Mouse (Mus musculus) neural tube, embryonic 10.5 days (tissue): ENCODE data around the gene Atp8a2.
"Not testable (repeated sequence)": the region's sequence is repeated elsewhere in the genome, so short reads cannot be mapped to it uniquely, and the experiment has no call there.

ENCODE experiments used
- DNase-seq: peaks from one replicate; pipeline ENCODE4 v3.0.0-alpha.2; 2017; ENCODE audit warnings: low spot score; ENCODE audit errors: extremely low spot score

Gene Atp8a2

DNA sequence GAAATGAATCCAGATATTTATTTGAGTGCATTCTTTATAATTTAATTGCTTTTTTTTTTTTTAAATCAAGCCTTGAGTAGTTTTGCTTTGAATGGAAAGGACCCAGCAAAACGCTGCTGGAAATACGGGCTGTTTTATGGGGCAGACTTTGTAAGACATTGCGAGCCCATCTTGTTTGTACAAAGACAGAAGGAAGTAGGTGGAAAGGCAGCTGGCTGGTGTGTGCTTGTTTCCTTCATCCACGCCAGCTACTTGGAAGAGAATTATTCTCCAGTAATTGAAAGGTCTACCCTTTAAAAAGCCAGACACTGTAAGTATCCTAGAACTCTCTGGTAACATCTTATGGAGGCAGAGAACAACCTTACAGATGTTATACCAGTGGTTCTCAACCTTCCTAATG is 476.6 kb downstream of the Atp8a2 start:
- DNase-seq, result no peak

GRCm38 (mm10) chr14:59716443-59717085 is 480.4 kb downstream of the Atp8a2 start:
- DNase-seq, result not testable (repeated sequence)

DNA sequence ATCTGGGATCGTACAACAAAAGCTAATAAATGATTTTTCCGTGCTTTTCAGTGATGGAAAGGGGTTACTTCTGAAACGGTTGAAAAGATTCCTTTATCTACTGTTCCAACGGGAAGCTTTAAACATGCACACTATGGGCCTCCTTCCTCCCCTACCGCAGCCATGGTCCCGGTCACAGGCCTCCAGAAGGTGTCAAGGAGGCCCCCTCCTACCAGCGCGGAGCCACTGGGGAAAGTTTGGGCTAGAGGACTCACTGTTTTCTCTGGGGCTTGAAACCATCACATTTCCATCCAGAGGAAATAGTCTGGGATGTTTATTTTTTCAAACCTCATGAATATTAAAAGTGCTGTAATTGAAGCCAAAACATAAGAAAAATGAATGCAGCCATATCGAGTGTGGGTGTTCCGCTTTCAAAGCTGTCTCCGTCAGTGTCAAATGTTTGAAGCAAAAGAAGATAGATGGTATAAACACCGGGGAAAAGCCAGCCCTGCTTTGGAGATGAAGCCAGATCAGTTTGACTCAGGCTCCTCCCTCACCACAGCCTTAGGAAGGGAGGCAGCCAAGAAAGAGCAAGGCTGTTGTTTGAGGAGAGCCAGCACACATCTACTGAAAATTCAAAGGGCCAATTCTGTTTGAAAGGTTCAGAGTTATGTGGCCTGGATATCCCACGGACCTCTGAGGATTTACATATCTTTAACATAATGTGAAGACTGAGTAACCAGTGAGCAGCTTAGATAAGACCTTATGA is 481.1 kb downstream of the Atp8a2 start:
- DNase-seq, result no peak

- no peak for DNase-seq
Measured at GRCm38 (mm10) chr14:59709505-59710335, 487.3 kb downstream of the Atp8a2 start.

DNA sequence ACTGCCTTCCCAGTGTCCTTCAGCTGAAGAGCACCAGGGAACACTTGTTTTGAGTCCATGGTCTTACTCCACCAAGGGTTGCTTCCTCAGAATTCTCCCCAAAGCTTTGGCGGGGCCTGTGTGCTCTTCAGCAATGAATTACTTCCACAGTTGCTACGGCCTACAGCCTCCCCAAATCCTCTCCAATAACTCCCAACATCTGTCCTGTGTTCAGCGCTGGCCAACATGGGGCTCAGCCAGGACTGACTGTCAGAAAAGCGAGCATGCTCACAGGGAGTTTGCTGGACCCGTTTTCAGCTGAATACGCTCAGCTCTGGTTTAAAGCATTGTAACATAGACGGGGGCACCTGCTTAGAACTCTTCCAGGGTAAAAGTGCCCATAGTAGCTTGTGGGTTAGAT is 489.0 kb downstream of the Atp8a2 start:
- DNase-seq, result no peak

DNA sequence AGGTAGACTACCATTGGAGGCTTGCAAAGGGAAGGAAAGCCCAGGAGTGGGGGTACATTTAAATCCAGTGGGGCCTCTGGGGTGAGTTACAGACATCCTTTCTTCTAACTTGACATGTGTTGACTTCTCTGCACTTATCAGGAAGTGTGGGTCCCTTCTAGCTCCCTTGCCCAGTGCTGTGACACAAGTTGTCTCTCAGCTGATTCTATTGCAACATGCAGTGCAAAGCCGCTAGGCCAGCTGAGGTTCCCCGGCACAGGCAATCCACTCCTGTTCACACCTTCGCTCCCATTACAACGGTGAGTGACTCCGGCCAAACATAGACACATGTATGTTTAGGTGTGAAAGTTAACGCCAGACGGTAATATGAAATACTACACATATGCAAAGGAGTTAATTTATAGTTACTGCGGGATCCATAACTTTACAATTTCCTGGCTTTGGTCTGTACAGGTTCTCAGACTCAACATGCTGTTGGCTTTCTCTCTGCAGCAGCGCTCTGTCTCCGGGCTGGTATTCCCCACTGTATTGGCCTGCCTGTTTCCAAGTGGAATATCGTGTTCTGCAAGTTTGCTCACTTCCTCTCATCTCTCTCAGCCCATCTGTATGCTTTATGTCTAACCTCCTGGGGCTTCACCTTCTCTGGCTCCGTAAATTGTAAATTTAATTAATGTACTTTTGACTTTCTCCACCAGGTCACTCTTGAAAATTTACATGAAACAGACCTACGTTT is 491.5 kb downstream of the Atp8a2 start:
- no peak for DNase-seq

- DNase-seq, result no peak
Measured at GRCm38 (mm10) chr14:59701492-59701891, 495.5 kb downstream of the Atp8a2 start.

- DNase-seq, result no peak
Measured at GRCm38 (mm10) chr14:59695160-59695559, 501.8 kb downstream of the Atp8a2 start.

DNA sequence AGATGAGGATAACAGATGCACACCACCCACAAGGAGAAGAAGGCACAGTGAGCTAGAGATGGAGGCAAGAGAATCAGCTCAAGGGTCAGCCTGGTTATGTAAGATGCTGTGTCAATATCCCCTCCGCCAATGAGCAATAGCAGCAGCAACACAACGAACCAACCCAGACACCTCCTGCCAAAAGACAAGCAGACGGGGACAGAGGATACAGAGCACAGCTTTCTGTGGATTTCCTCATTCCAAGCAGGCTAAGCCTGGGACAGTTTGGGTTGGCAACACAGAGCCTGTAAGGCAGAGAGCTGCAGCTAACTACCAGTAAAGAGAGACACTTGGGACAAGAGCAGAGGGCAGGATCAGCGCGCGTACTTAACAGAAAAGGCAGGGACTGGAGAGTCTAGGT is 504.8 kb downstream of the Atp8a2 start:
- DNase-seq, result no peak

DNA sequence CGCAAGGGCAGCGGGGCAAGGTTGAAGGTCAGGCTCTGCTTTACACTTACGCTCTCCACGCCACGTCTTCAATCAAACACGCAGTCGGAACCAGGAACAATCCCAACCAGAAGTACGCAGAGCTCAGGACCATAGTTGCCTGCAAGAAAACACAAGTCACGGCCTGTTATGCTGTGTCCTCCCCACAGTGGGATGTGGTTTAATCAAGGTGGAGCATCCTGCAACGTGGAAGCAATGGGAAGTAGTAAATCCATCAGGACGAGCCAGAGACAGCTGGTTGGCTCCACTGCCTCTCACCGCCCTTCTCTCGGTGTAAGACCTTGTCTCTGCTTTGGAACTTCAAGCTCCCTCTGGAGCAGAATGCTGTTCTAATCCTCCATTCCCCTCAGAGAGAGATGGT is 505.6 kb downstream of the Atp8a2 start:
- no peak for DNase-seq

GRCm38 (mm10) chr14:59690954-59691353 is 506.0 kb downstream of the Atp8a2 start:
- DNase-seq, result no peak

- DNase-seq, result no peak
Measured at GRCm38 (mm10) chr14:59689596-59689995, 507.4 kb downstream of the Atp8a2 start.

GRCm38 (mm10) chr14:59686229-59686628 is 510.8 kb downstream of the Atp8a2 start:
- no peak for DNase-seq

GRCm38 (mm10) chr14:59685343-59685742 is 511.6 kb downstream of the Atp8a2 start:
- no peak for DNase-seq

DNA sequence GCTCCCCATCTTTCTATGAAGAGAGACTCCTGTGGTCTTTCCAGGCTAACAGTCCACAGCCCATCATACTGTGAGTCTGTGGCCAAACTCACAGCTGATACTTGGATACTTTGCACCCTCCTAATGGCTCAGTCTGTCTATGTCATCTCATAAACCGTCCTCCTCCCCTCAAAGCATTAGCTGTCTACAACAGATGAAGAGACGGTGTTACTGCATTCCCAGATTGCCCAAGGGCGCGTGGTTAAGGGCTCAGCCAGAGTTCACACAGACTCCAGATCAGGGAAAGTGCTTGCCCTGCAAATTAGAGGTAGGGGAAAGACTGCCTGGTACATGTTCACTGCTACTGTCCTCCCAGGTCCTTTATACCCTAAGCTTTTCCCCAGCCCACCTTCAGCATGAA is 515.1 kb downstream of the Atp8a2 start:
- no peak for DNase-seq

DNA sequence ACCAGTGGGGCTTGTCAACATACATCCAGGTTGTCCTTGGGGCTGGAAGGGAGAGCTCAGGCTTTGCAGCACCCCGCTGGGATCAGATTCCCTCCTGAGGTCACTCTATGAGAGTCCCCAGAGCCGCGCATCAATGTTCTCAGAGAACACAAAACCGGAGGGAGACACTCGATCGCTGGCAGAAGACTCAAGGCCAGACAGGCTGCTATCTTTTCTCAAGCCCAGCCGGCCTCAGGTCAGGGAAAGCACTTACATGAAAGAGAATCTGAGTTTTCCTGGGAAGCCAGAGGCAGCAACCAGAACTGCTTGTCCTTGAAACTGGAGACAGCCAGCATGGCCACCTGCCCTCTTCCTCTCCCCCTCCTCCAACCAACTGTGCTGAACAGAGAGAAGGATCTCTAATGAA is 519.4 kb downstream of the Atp8a2 start:
- no peak for DNase-seq

GRCm38 (mm10) chr14:59675330-59675729 is 521.6 kb downstream of the Atp8a2 start:
- no peak for DNase-seq

DNA sequence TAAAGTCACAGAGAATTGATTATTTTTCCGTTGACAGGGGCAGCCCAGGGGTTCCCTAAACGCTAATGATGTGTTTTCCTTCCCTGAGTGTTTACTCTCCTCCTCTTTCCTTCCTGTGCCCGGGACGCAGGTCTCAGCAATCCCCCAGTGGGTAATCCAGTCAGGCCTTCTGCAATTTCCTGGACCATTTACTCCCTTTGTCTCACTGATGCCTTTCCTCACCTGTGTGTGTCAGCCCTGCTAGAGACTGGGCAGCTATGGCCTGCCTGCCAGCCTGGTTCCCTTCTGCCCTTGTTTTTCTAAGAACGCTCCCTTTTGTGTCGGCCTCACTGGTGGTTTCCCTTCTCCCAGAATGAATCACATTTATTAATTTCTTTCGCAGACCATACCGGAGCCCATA is 522.4 kb downstream of the Atp8a2 start:
- no peak for DNase-seq

- no peak for DNase-seq
Measured at GRCm38 (mm10) chr14:59672893-59673515, 524.0 kb downstream of the Atp8a2 start.

DNA sequence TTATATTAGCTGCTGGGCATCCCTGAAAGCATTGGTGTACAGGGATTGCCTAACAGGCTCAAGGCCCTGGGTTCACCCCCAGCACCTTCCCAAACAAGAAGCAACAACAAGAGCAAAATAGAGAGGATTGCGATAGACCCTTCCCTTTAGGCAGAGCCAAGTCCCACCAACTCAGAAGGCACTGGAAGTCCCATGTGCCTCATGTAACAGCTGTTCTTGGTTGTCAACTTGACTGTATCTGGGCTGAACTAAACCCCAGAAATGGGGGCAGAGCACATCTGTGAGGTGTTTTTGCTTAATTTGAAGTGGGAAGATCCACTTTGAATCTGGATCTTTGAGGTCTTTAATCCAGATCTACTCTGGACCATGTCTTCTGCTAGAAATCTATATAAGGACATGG is 539.9 kb downstream of the Atp8a2 start:
- DNase-seq, result no peak

- DNase-seq, result no peak
Measured at GRCm38 (mm10) chr14:59656591-59656990, 540.4 kb downstream of the Atp8a2 start.
